8 mouse cellular contexts compared by ENCODE assay signal in the genomic region with DNA sequence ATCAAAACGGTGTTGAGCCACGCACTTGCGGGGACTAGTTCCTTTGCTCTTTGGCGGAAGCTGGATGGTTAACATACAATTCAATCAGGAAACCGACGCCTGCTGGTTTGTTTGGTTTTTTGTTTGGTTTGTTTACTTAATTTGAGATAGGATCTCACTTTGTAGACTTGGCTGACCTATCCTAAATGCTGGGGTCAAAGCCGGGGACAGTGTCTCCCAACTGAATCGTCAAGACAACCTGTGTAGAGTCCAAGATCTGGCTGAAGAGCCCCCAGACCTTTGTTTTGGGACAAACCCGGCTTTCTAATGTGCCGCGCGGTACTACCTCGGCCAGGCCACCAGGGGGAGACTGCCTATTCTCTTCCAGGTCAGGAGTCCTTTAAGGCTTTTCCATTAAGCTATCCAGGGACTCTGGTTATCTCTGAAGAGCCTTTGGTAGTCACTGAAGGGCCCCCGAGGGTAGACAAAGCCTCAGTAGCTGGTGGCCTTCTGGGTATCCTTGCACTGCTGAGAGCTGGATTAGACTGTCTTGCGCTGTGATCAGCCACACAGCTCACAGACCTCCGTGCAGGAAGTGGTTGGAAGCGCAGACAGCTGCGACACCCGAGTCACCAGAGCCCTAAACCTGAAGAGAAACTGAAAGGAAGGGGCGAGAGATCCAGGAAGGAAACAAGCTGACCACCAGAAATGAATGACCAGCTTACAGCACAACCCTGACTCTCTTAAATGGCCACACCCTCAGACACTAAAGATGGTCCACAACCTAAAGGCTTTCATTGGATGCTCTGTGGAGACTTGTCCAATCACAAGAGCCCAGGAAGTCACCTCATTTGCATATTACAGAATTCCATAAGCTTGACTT. TPM values are rescaled to one million over a fixed set of nuclear protein-coding genes. Genes with fewer than 3 reads are reported as not detected.
DNase-seq lines count a peak whose midpoint lies in the region; ATAC-seq and TF ChIP-seq lines count a peak whose summit lies in the region.

No protein-coding gene starts in this region.

- H3K36me3 ChIP-seq in forebrain, embryonic 10.5 days (replicated peaks): peaks cover 24% of the 10 kb centered on the region
- H3K36me3 ChIP-seq in hindbrain, embryonic 10.5 days: peaks cover 25% of the 10 kb centered on the region

- H3K27ac ChIP-seq in bone marrow macrophage, adult 2 months (ENCODE audit: insufficient read depth, low read depth, low read length): peak overlapping the region; percentile 74
- H3K27ac ChIP-seq in forebrain, embryonic 10.5 days: peak overlapping the region; percentile 48
- H3K27ac ChIP-seq in hindbrain, embryonic 10.5 days: peak overlapping the region; percentile 80

- TF ChIP-seq CTCF in bone marrow macrophage, adult 2 months (IDR thresholded peaks at IDR 0.05; ENCODE audit: low read depth, low read length): peak; percentile 97

- H3K27me3 ChIP-seq in forebrain, embryonic 10.5 days (ENCODE audit: poor library complexity, severe bottlenecking): 0 out of 2 replicates have a peak, but pooled peaks cover 5% of the 10 kb centered on the region
- H3K27me3 ChIP-seq in hindbrain, embryonic 10.5 days (ENCODE audit: insufficient read depth, poor library complexity, severe bottlenecking): no peaks in the 10 kb centered on the region

- peak; percentile 97 for DNase-seq in heart, adult 11 months
- no peak for DNase-seq in heart, postnatal 25 days (ENCODE audit: low spot score)
- peak; percentile 79 for DNase-seq in forebrain, embryonic 10.5 days (ENCODE audit: extremely low spot score, low spot score)
- peak; percentile 83 for DNase-seq in hindbrain, embryonic 10.5 days (ENCODE audit: low spot score)
- peak; percentile 24 to 32 for DNase-seq in layer of hippocampus, postnatal 36 days
- peak; percentile 75 to 79 for DNase-seq in spleen, postnatal 36 days (ENCODE audit: low spot score in 2 of 2)

- H3K9me3 ChIP-seq in forebrain, embryonic 10.5 days: no peaks in the 10 kb centered on the region
- H3K9me3 ChIP-seq in hindbrain, embryonic 10.5 days: no peaks in the 10 kb centered on the region

- no peak for TF ChIP-seq POLR2A in bone marrow macrophage, adult 2 months (IDR thresholded peaks at IDR 0.05; ENCODE audit: borderline replicate concordance, low read depth, low read length)

- intact Hi-C loops in heart, postnatal 25 days (cut with DNase I): no loop called here

- ATAC-seq in megakaryocyte-erythroid progenitor cell, adult 5-6 weeks (replicated peaks; ENCODE audit: low FRiP score, low TSS enrichment, poor library complexity, severe bottlenecking): peak; percentile 75

- H3K4me3 ChIP-seq in bone marrow macrophage, adult 2 months (ENCODE audit: insufficient read depth, low read length): peak overlapping the region; percentile 55
- peak overlapping the region; percentile 14; the same call in 1 of the 2 replicates for H3K4me3 ChIP-seq in forebrain, embryonic 10.5 days
- H3K4me3 ChIP-seq in hindbrain, embryonic 10.5 days: peak overlapping the region; percentile 31

- WGBS in forebrain, embryonic 10.5 days: 44% methylated on average over 20 of the region's 20 CpGs
- WGBS in hindbrain, embryonic 10.5 days: 40% methylated on average over 20 of the region's 20 CpGs

- H3K4me1 ChIP-seq in bone marrow macrophage, adult 2 months (ENCODE audit: control insufficient read depth, insufficient read depth, low read length): peaks cover 5% of the 10 kb centered on the region
- peaks cover 7% of the 10 kb centered on the region for H3K4me1 ChIP-seq in forebrain, embryonic 10.5 days
- peaks cover 9% of the 10 kb centered on the region; the same call in 1 of the 2 replicates for H3K4me1 ChIP-seq in hindbrain, embryonic 10.5 days (replicated peaks)

RNA-seq across cellular contexts. Expression of gene Btnl10, which starts 10.3 kb away (rescaled TPM):
- total RNA-seq in heart, postnatal 25 days (2021): not detected
- polyA plus RNA-seq in bone marrow macrophage, adult 2 months (2012; ENCODE audit: insufficient read depth, insufficient read length, missing spikeins): not detected in 2 replicates
- polyA plus RNA-seq in forebrain, embryonic 10.5 days (2016; fragmentation: Nextera tagmentation; extraction: Ambion mirVana): 0.05 TPM in 1 of 2 replicates, not detected in the other
- 0.05 TPM in 1 of 2 replicates, not detected in the other for polyA plus RNA-seq in hindbrain, embryonic 10.5 days (2016; fragmentation: Nextera tagmentation; extraction: Ambion mirVana)
- total RNA-seq in layer of hippocampus, postnatal 36 days (2021): under 1 TPM in 1 of 2 experiments, not detected in 1; 0.12 TPM
- total RNA-seq in megakaryocyte-erythroid progenitor cell, adult 5-6 weeks (2014; fragmentation: Nextera tagmentation): 34.1 and 34.2 TPM in 2 replicates
- 11.5 and 18.8 TPM in 2 replicates for total RNA-seq in megakaryocyte-erythroid progenitor cell, adult 5-6 weeks (2017)

RNA-seq across cellular contexts. Expression of gene Rnf187, which starts 10.7 kb away (rescaled TPM):
- 100 to 1,000 TPM; 163 to 167 TPM for total RNA-seq in heart, postnatal 25 days (2021)
- polyA plus RNA-seq in bone marrow macrophage, adult 2 months (2012; ENCODE audit: insufficient read depth, insufficient read length, missing spikeins): 99.5 and 112 TPM in 2 replicates
- polyA plus RNA-seq in forebrain, embryonic 10.5 days (2016; fragmentation: Nextera tagmentation; extraction: Ambion mirVana): 265 and 273 TPM in 2 replicates
- polyA plus RNA-seq in hindbrain, embryonic 10.5 days (2016; fragmentation: Nextera tagmentation; extraction: Ambion mirVana): 297 and 381 TPM in 2 replicates
- total RNA-seq in layer of hippocampus, postnatal 36 days (2021): 100 to 1,000 TPM; 478 to 523 TPM
- total RNA-seq in megakaryocyte-erythroid progenitor cell, adult 5-6 weeks (2014; fragmentation: Nextera tagmentation): 115 and 146 TPM in 2 replicates
- 101 and 108 TPM in 2 replicates for total RNA-seq in megakaryocyte-erythroid progenitor cell, adult 5-6 weeks (2017)

RNA-seq across cellular contexts. Expression of gene Hist3h2ba, which starts 20.7 kb away (rescaled TPM):
- total RNA-seq in heart, postnatal 25 days (2021): 1 to 10 TPM; 1.8 to 2.3 TPM
- 1.4 TPM in 1 of 2 replicates, not detected in the other for polyA plus RNA-seq in bone marrow macrophage, adult 2 months (2012; ENCODE audit: insufficient read depth, insufficient read length, missing spikeins)
- polyA plus RNA-seq in forebrain, embryonic 10.5 days (2016; fragmentation: Nextera tagmentation; extraction: Ambion mirVana): 22.7 and 36.5 TPM in 2 replicates
- 39.0 and 115 TPM in 2 replicates for polyA plus RNA-seq in hindbrain, embryonic 10.5 days (2016; fragmentation: Nextera tagmentation; extraction: Ambion mirVana)
- total RNA-seq in layer of hippocampus, postnatal 36 days (2021): 10 to 100 TPM; 88.8 to 93.5 TPM
- 21.1 and 27.6 TPM in 2 replicates for total RNA-seq in megakaryocyte-erythroid progenitor cell, adult 5-6 weeks (2014; fragmentation: Nextera tagmentation)
- total RNA-seq in megakaryocyte-erythroid progenitor cell, adult 5-6 weeks (2017): 6.3 and 6.5 TPM in 2 replicates

RNA-seq across cellular contexts. Expression of gene Zfp39, which starts 24.0 kb away (rescaled TPM):
- 1 to 10 TPM; 3.4 to 4.1 TPM for total RNA-seq in heart, postnatal 25 days (2021)
- 3.3 and 4.0 TPM in 2 replicates for polyA plus RNA-seq in bone marrow macrophage, adult 2 months (2012; ENCODE audit: insufficient read depth, insufficient read length, missing spikeins)
- 5.8 and 6.4 TPM in 2 replicates for polyA plus RNA-seq in forebrain, embryonic 10.5 days (2016; fragmentation: Nextera tagmentation; extraction: Ambion mirVana)
- 4.3 and 4.7 TPM in 2 replicates for polyA plus RNA-seq in hindbrain, embryonic 10.5 days (2016; fragmentation: Nextera tagmentation; extraction: Ambion mirVana)
- total RNA-seq in layer of hippocampus, postnatal 36 days (2021): 1 to 10 TPM; 8.4 to 9.2 TPM
- 19.2 and 24.5 TPM in 2 replicates for total RNA-seq in megakaryocyte-erythroid progenitor cell, adult 5-6 weeks (2014; fragmentation: Nextera tagmentation)
- 18.3 and 20.5 TPM in 2 replicates for total RNA-seq in megakaryocyte-erythroid progenitor cell, adult 5-6 weeks (2017)

RNA-seq across cellular contexts. Expression of gene Hist3h2a, which starts 26.5 kb away (rescaled TPM):
- total RNA-seq in heart, postnatal 25 days (2021): 10 to 100 TPM; 17.1 to 21.3 TPM
- 32.0 and 37.9 TPM in 2 replicates for polyA plus RNA-seq in bone marrow macrophage, adult 2 months (2012; ENCODE audit: insufficient read depth, insufficient read length, missing spikeins)
- polyA plus RNA-seq in forebrain, embryonic 10.5 days (2016; fragmentation: Nextera tagmentation; extraction: Ambion mirVana): 15.1 and 19.4 TPM in 2 replicates
- polyA plus RNA-seq in hindbrain, embryonic 10.5 days (2016; fragmentation: Nextera tagmentation; extraction: Ambion mirVana): 25.4 and 49.0 TPM in 2 replicates
- total RNA-seq in layer of hippocampus, postnatal 36 days (2021): 10 to 100 TPM; 73.2 to 83.2 TPM
- 29.7 and 39.9 TPM in 2 replicates for total RNA-seq in megakaryocyte-erythroid progenitor cell, adult 5-6 weeks (2014; fragmentation: Nextera tagmentation)
- 238 and 296 TPM in 2 replicates for total RNA-seq in megakaryocyte-erythroid progenitor cell, adult 5-6 weeks (2017)

Comparison
In these comparisons a context has a peak if more than half of its experiments do, and no peak if none do; other contexts are left out.
1. RNA of gene Btnl10, which starts 10.3 kb away (total RNA-seq): 11.5 to 34.2 TPM in megakaryocyte-erythroid progenitor cell, adult 5-6 weeks; 0.12 TPM in layer of hippocampus, postnatal 36 days and not detected in heart, postnatal 25 days; every median in the first group is over 10 times any median in the second.
2. Peak in every context shown above with its lines, with median percentiles within 50 percentile points of each other: H3K27ac ChIP-seq and H3K4me3 ChIP-seq.